Mouse (Mus musculus): Measurements from ENCODE around the gene Platr17. TPM values are rescaled to one million over a fixed set of nuclear protein-coding genes. Genes with fewer than 3 reads are reported as not detected.
"Not testable (repeated sequence)": the region's sequence is repeated elsewhere in the genome, so short reads cannot be mapped to it uniquely, and the experiment has no call there.

Platr17 gene
- polyA plus RNA-seq (2016; fragmentation: Nextera tagmentation; extraction: Ambion mirVana), result 0.46 and 1.1 TPM in 2 replicates

DNA sequence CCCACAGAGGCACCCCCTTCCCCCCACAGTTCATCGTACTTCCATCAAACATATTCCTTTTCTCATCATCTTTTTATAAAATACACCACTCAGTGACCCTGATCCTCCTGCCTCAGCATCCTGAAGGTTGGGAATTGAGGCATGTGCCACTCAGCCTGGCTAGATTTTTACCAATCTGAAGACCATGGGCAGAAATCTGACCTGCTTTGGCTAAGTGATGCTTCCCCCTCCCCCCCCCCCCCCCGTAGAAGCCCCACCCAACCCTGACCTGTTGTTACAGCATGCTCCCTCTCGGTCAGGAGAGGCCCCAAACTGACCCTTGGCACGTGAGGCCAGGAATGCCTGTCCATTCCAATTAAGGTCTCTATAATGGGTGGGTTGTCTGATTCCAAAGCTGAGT lies at the start of gene Platr17:
Gene Platr17, plus strand, starts transcription at position 301 of the 400 bp plus-strand sequence.
- not testable (repeated sequence) for H3K4me1 ChIP-seq (replicated peaks); H3K9ac ChIP-seq (replicated peaks); H3K36me3 ChIP-seq; H3K27me3 ChIP-seq; H3K4me3 ChIP-seq (replicated peaks); H3K27ac ChIP-seq; H3K4me2 ChIP-seq; ATAC-seq (ENCODE audit: insufficient number of reproducible peaks, insufficient read depth, low FRiP score, low TSS enrichment, low read depth); H3K9me3 ChIP-seq
- WGBS, result 26% methylated on average over 3 of the region's 4 CpGs

- H3K9me3 ChIP-seq, result no peaks in the 10 kb centered on the region
- H3K36me3 ChIP-seq, result no peaks in the 10 kb centered on the region
- H3K4me1 ChIP-seq (replicated peaks), result no peaks in the 10 kb centered on the region
- H3K27me3 ChIP-seq, result no peaks in the 10 kb centered on the region
- WGBS, result 84% methylated on average over 4 of the region's 4 CpGs
- ATAC-seq (ENCODE audit: insufficient number of reproducible peaks, insufficient read depth, low FRiP score, low TSS enrichment, low read depth), result no peak
- H3K4me3 ChIP-seq (replicated peaks), result no peak overlapping the region
- H3K9ac ChIP-seq (replicated peaks), result no peak overlapping the region
- no peak overlapping the region for H3K27ac ChIP-seq
- no peak overlapping the region for H3K4me2 ChIP-seq
Measured at GRCm38 (mm10) chr17:33857816-33858215, 47.1 kb upstream of the Platr17 start.

GRCm38 (mm10) chr17:33865330-33866030 lies 39.5 kb upstream of the Platr17 start:
- Histone ChIP-seq H3K4me2 (no peak overlapping the region), H3K9me3 (no peaks in the 10 kb centered on the region), H3K4me3 (replicated peaks) (no peak overlapping the region), H3K9ac (replicated peaks) (no peak overlapping the region), H3K27me3 (no peaks in the 10 kb centered on the region), H3K36me3 (no peaks in the 10 kb centered on the region), H3K4me1 (replicated peaks) (no peaks in the 10 kb centered on the region), H3K27ac (no peak overlapping the region; the same call in 1 of the 2 replicates)
- no peak for ATAC-seq (ENCODE audit: insufficient number of reproducible peaks, insufficient read depth, low FRiP score, low TSS enrichment, low read depth)
- 42% methylated on average over 9 of the region's 9 CpGs for WGBS

DNA sequence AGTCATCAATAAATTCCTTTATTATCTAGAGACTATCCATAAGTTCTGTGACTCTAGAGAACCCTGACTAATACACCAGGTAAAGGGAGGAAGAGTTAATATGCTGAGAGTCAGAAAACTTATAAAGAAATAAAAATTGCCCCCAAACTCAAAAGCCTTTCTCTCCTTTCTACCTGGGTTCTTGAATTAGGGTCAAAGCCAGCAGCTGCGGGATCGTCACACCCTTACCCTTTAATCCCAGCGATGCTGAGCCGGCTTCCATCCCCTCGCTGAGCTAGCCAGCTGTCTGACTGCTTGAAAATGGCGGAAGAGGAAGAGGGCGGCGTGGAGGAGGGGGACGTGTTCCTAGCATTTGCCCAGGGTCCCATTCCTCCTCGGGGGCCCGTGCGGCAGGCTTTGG lies 31.4 kb upstream of the Platr17 start, which contains the start of gene Gm7029:
Gene Gm7029, plus strand, starts transcription at position 301 of the 400 bp plus-strand sequence.
- peaks cover 29% of the 10 kb centered on the region for H3K36me3 ChIP-seq
- H3K4me3 ChIP-seq (replicated peaks); H3K9ac ChIP-seq (replicated peaks); H3K27me3 ChIP-seq; H3K9me3 ChIP-seq; ATAC-seq (ENCODE audit: insufficient number of reproducible peaks, insufficient read depth, low FRiP score, low TSS enrichment, low read depth); H3K4me1 ChIP-seq (replicated peaks); H3K4me2 ChIP-seq; H3K27ac ChIP-seq: not testable (repeated sequence)
- WGBS, result 60% methylated on average over 2 of the region's 12 CpGs

DNA sequence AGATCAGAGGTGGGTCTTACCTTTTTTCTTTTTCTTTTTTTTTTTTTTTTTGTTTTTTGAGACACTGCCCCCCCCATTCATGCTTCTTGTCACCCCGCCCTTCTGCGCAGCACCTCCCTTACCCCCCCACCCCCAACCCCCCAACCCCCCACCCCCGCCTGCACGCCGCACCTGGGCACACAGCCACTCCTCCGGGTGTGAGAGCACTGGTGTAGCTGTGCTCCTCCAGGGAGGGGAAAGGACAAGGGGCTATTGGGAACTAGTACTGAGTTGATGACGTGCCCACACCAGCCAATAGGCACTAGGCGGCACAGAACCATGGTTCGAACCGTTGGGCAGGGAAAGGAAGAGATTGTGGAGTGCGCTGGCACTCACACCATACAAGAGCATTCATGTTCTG lies 30.5 kb upstream of the Platr17 start:
- Histone ChIP-seq H3K9me3 (no peaks in the 10 kb centered on the region), H3K4me3 (replicated peaks) (no peak overlapping the region), H3K36me3 (peaks cover 36% of the 10 kb centered on the region), H3K27ac (no peak overlapping the region), H3K4me1 (replicated peaks) (no peaks in the 10 kb centered on the region), H3K4me2 (no peak overlapping the region), H3K27me3 (no peaks in the 10 kb centered on the region), H3K9ac (replicated peaks) (no peak overlapping the region)
- 82% methylated on average over 11 of the region's 11 CpGs for WGBS
- ATAC-seq (ENCODE audit: insufficient number of reproducible peaks, insufficient read depth, low FRiP score, low TSS enrichment, low read depth), result no peak

- H3K27me3 ChIP-seq; H3K4me3 ChIP-seq (replicated peaks); H3K4me2 ChIP-seq; H3K9me3 ChIP-seq; H3K9ac ChIP-seq (replicated peaks); ATAC-seq (ENCODE audit: insufficient number of reproducible peaks, insufficient read depth, low FRiP score, low TSS enrichment, low read depth); H3K4me1 ChIP-seq (replicated peaks); H3K27ac ChIP-seq: not testable (repeated sequence)
- 88% methylated on average over 5 of the region's 5 CpGs for WGBS
- peaks cover 45% of the 10 kb centered on the region for H3K36me3 ChIP-seq
Measured at GRCm38 (mm10) chr17:33875797-33876196, 29.1 kb upstream of the Platr17 start.

DNA sequence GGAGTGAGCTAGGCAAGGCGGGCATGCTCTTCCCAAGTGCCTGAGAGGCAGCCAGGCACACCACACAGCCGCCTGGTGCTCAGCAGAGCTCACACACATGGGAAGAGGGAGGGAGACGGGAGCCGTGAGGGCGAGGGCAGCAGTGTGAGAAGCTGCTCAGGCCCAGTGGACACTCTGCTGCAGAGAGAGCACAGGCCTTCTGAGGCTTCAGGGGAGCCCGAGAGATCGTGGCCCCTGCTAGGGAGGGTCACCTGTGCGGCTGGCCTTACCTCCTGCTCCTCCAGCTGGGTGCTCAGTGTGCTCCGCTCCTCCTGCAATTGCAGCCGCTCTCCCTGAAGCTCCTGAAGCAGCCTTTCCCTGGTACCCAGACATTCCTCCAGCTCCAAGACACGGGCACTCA lies 20.6 kb upstream of the Platr17 start:
- not testable (repeated sequence) for ATAC-seq (ENCODE audit: insufficient number of reproducible peaks, insufficient read depth, low FRiP score, low TSS enrichment, low read depth); H3K4me2 ChIP-seq; H3K9me3 ChIP-seq; H3K4me1 ChIP-seq (replicated peaks); H3K27me3 ChIP-seq; H3K9ac ChIP-seq (replicated peaks); H3K27ac ChIP-seq; H3K4me3 ChIP-seq (replicated peaks)
- peaks cover 63% of the 10 kb centered on the region for H3K36me3 ChIP-seq
- 92% methylated on average over 10 of the region's 11 CpGs for WGBS

DNA sequence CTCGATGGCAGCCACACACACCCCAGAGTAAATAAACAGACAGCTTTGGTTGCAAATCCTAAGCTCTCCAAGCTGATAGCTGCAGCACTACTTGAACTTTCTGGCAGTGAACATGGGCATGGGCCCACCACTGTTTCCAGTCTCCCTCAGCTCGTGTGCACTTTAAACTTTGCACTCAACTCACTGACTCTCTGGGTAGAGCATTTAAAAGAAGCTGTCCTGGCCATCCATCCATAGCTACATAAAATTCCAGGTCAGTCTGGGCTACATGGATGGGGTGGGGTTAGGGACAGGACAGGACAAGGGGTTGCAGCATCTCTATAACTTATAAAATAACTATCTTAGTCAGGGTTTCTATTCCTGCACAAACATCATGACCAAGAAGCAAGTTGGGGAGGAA lies 17.1 kb upstream of the Platr17 start:
- 64% methylated on average over 2 of the region's 2 CpGs for WGBS
- Histone ChIP-seq H3K4me2 (0 out of 2 replicates have a peak overlapping the region, but pooled peaks have one; percentile 32), H3K36me3 (peaks cover 36% of the 10 kb centered on the region)
- ATAC-seq (ENCODE audit: insufficient number of reproducible peaks, insufficient read depth, low FRiP score, low TSS enrichment, low read depth); H3K4me3 ChIP-seq (replicated peaks); H3K27me3 ChIP-seq; H3K9ac ChIP-seq (replicated peaks); H3K9me3 ChIP-seq; H3K4me1 ChIP-seq (replicated peaks); H3K27ac ChIP-seq: not testable (repeated sequence)

- peaks cover 32% of the 10 kb centered on the region for H3K36me3 ChIP-seq
- not testable (repeated sequence) for H3K4me3 ChIP-seq (replicated peaks); H3K4me1 ChIP-seq (replicated peaks); ATAC-seq (ENCODE audit: insufficient number of reproducible peaks, insufficient read depth, low FRiP score, low TSS enrichment, low read depth); H3K9me3 ChIP-seq; H3K27ac ChIP-seq; H3K9ac ChIP-seq (replicated peaks); H3K27me3 ChIP-seq
- H3K4me2 ChIP-seq, result peak overlapping the region; percentile 32; the same call in 1 of the 2 replicates
Measured at GRCm38 (mm10) chr17:33888230-33888629, 16.7 kb upstream of the Platr17 start.

DNA sequence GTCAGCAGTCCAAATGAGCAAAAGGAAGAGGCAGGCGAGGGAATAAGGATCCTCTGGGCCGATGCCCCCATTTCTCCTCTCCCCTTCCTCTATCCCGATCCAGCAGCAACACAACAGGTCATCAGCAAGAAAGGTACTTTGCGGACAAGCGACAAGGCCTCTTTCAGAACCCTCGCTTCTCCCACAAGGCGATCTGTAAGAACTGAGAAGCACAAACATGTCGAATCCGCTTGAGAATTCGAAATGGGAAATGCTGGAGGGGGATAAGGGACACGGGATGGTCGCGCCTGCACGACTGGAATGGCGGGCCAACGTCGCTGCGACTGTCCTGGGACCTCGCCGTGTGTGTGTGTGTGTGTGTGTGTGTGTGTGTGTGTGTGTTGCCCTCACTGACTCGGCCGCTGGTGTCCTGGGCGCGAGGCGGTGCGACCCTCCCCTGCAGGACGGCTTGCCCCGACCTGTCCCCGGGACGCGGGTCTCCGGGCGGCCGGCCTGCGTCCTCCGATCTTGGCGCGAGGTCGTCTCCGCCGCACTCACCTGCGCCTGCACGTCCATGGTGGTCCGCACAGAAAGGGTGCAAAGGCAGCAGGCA lies 14.9 kb upstream of the Platr17 start:
- H3K27me3 ChIP-seq; H3K9me3 ChIP-seq; H3K4me1 ChIP-seq (replicated peaks): not testable (repeated sequence)
- peak; percentile 24; the same call in 1 of the 2 replicates for ATAC-seq (ENCODE audit: insufficient number of reproducible peaks, insufficient read depth, low FRiP score, low TSS enrichment, low read depth)
- WGBS, result under 1% methylated on average over 40 of the region's 44 CpGs
- peak overlapping the region; percentile 65 for H3K4me2 ChIP-seq
- H3K4me3 ChIP-seq (replicated peaks), result peak overlapping the region; percentile 67
- H3K9ac ChIP-seq (replicated peaks), result peak overlapping the region; percentile 73
- H3K27ac ChIP-seq, result peak overlapping the region; percentile 80
- peaks cover 19% of the 10 kb centered on the region for H3K36me3 ChIP-seq

- peak within 1 kb of the TSS; percentile 67 for H3K4me3 ChIP-seq (replicated peaks)
- no peaks in the 10 kb centered on the region for H3K9me3 ChIP-seq
- H3K4me1 ChIP-seq (replicated peaks), result peaks cover 9% of the 10 kb centered on the region
- H3K27ac ChIP-seq, result peak within 1 kb of the TSS; percentile 80
- no peaks in the 10 kb centered on the region for H3K27me3 ChIP-seq
- ATAC-seq (ENCODE audit: insufficient number of reproducible peaks, insufficient read depth, low FRiP score, low TSS enrichment, low read depth), result peak; percentile 98
- H3K9ac ChIP-seq (replicated peaks), result peak within 1 kb of the TSS; percentile 73
- peak within 1 kb of the TSS; percentile 65 for H3K4me2 ChIP-seq
- WGBS, result under 1% methylated on average over 49 of the region's 49 CpGs
- H3K36me3 ChIP-seq, result peaks cover 15% of the 10 kb centered on the region
Measured at GRCm38 (mm10) chr17:33890533-33891059, 14.3 kb upstream of the Platr17 start, which contains the start of gene Kifc1. Kifc1 (minus strand) TSS chr17:33890661.

All from limb, embryonic 12.5 days (tissue).